Mouse (Mus musculus): ENCODE data around the gene Ptms. TPM values are rescaled to one million over a fixed set of nuclear protein-coding genes. Genes with fewer than 3 reads are reported as not detected.

Ptms gene
- polyA plus RNA-seq, 1 experiment from 2014 or later: 303 TPM

DNA sequence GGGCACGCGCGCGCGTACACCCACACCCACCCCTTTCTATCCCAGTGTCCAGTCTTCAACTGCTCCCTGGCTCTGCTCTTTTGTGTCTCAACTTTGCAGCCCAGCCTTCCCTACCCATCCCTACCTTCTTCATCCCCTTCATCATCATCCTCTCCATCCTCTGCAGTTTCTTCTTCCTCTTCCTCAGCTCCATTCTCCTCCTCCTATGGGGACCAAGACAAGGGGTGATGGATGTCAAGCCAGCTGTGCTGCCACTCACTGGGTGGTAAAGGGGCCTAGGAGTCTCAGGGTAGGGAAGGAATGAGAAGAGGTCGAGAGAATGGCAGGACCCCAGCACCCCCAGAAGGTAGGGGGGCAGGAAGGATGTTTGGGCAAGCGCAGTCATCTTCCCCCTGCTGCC lies 5.4 kb downstream of the Ptms start:
- H3K27ac ChIP-seq: no peak overlapping the region
- no peak for ATAC-seq (ENCODE audit: low FRiP score, low read depth)
- H3K9ac ChIP-seq: peak overlapping the region; percentile 100; the same call in 1 of the 2 replicates
- H3K9me3 ChIP-seq: no peaks in the 10 kb centered on the region
- H3K4me1 ChIP-seq: peaks cover 68% of the 10 kb centered on the region
- peaks cover 29% of the 10 kb centered on the region for H3K36me3 ChIP-seq
- 89% methylated on average over 7 of the region's 7 CpGs for WGBS
- peak overlapping the region; percentile 90; the same call in 1 of the 2 replicates for H3K4me3 ChIP-seq
- peaks cover 16% of the 10 kb centered on the region for H3K27me3 ChIP-seq
- H3K4me2 ChIP-seq (replicated peaks): peak overlapping the region; percentile 100

GRCm38 (mm10) chr6:124913721-124914285 lies 6.1 kb downstream of the Ptms start:
- Histone ChIP-seq H3K27ac (no peak overlapping the region; the same call in 1 of the 2 replicates), H3K9me3 (no peaks in the 10 kb centered on the region), H3K4me3 (no peak overlapping the region), H3K36me3 (peaks cover 29% of the 10 kb centered on the region), H3K9ac (no peak overlapping the region), H3K4me1 (peaks cover 63% of the 10 kb centered on the region), H3K27me3 (peaks cover 18% of the 10 kb centered on the region), H3K4me2 (replicated peaks) (no peak overlapping the region)
- no peak for ATAC-seq (ENCODE audit: low FRiP score, low read depth)
- 71% methylated on average over 14 of the region's 14 CpGs for WGBS

DNA sequence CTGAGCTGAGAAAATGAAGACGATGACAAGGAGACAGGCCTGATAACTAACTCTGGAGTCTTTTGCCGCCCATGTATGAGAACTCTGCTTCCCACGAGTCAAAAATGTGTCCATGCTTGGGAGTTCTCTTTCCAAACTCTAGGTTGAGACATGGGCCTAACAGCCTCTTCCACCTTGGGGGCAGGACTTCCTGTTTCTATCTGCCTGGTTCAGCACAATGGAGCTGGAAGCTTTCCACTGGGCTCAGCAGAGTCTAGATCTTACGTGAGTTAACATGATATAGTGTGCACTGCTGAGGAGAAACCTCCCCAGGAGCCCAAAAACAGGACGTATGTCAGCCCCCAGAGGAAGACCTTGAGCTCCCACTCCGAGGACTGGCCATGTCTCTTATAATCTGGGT lies 6.7 kb downstream of the Ptms start:
- Histone ChIP-seq H3K27me3 (peaks cover 20% of the 10 kb centered on the region), H3K36me3 (peaks cover 29% of the 10 kb centered on the region), H3K9me3 (no peaks in the 10 kb centered on the region), H3K4me2 (replicated peaks) (no peak overlapping the region), H3K9ac (no peak overlapping the region), H3K27ac (no peak overlapping the region; the same call in 1 of the 2 replicates), H3K4me1 (peaks cover 57% of the 10 kb centered on the region), H3K4me3 (no peak overlapping the region)
- 74% methylated on average over 6 of the region's 6 CpGs for WGBS
- ATAC-seq (ENCODE audit: low FRiP score, low read depth): no peak

- peak within 1 kb of the TSS; percentile 43 for H3K4me2 ChIP-seq (replicated peaks)
- peaks cover 29% of the 10 kb centered on the region for H3K36me3 ChIP-seq
- peaks cover 22% of the 10 kb centered on the region for H3K27me3 ChIP-seq
- no peak within 1 kb of the TSS for H3K4me3 ChIP-seq
- 15% methylated on average over 12 of the region's 13 CpGs for WGBS
- H3K27ac ChIP-seq: no peak within 1 kb of the TSS
- peaks cover 55% of the 10 kb centered on the region for H3K4me1 ChIP-seq
- peak within 1 kb of the TSS; percentile 43; the same call in 1 of the 2 replicates for H3K9ac ChIP-seq
- no peaks in the 10 kb centered on the region for H3K9me3 ChIP-seq
- no peak for ATAC-seq (ENCODE audit: low FRiP score, low read depth)
Observed at GRCm38 (mm10) chr6:124911533-124912218, 8.2 kb downstream of the Ptms start, which contains the start of gene Lag3. TSS of gene Lag3 (minus strand) at chr6:124911705.

DNA sequence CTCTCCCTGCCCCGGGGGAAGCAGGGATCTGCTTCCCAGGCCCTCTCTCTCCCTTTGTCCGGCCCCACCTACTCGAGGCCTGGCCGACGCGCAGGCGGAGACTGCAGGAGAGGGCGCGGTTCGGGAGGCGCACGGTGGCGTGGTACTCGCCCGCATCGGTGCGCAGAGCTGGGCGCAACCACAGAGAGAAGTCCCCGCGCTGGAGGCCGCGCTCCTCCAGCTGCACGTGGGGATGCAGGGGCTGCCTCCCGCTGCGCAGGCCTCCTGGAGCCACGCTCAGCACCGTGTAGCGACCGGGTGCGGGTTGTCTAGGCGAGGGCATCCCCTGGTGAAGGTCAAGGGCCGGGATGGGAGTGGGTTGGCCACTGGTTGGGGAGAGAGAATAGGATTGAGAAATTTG lies 9.9 kb downstream of the Ptms start:
- Histone ChIP-seq H3K4me3 (peak overlapping the region; percentile 25), H3K4me1 (peaks cover 46% of the 10 kb centered on the region), H3K9me3 (no peaks in the 10 kb centered on the region), H3K9ac (peak overlapping the region; percentile 60), H3K36me3 (peaks cover 27% of the 10 kb centered on the region), H3K4me2 (replicated peaks) (peak overlapping the region; percentile 57), H3K27ac (no peak overlapping the region), H3K27me3 (peaks cover 22% of the 10 kb centered on the region)
- no peak for ATAC-seq (ENCODE audit: low FRiP score, low read depth)
- WGBS: 3% methylated on average over 32 of the region's 32 CpGs

GRCm38 (mm10) chr6:124907767-124908166 lies 12.1 kb downstream of the Ptms start:
- ATAC-seq (ENCODE audit: low FRiP score, low read depth): no peak
- H3K27me3 ChIP-seq: peaks cover 22% of the 10 kb centered on the region
- no peak overlapping the region for H3K4me2 ChIP-seq (replicated peaks)
- WGBS: 86% methylated on average over 1 of the region's 1 CpGs
- H3K27ac ChIP-seq: no peak overlapping the region
- H3K9ac ChIP-seq: no peak overlapping the region
- H3K9me3 ChIP-seq: no peaks in the 10 kb centered on the region
- peaks cover 43% of the 10 kb centered on the region for H3K4me1 ChIP-seq
- peaks cover 5% of the 10 kb centered on the region for H3K36me3 ChIP-seq
- H3K4me3 ChIP-seq: no peak overlapping the region

DNA sequence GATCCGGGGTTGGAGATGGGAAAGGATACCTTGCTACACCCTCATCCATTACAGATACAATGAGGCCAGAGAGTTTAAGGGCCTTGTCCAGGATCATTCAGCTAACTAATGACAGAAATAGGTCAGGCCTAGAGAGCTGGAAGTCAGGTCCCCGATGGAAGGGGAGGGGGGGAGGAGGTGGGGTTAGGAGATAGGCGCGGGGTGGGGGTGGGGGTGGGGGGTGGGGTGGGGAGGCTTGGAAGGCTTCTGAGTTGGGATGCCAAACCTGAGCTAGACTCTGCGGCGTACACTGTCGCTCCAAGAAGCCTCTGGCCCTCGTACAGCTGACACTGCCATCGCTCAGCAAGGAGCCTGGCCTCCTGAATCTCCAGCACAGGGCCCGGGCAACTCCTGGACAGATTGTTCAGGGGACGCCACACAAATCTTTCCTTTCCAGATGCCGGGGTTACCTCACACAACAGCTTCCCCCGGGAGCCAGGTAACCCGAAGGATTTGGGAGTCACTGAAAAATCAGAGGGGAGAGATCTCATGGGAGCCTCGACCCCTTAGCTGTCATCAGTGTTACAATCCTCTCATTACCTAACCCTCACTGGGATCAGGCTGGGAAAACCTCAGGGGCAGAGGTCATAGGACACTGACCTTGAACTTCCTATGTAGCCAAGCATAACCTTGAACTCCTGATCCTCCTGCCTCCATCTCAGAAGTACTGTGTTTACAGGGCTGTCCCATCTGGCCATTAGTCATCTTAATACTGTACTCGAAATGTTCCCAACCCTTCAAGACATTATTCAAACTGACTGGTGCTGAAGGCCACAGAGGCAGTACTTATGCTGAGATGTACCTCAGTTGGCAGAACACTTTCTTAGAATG lies 14.7 kb downstream of the Ptms start:
- 34% methylated on average over 16 of the region's 16 CpGs for WGBS

GRCm38 (mm10) chr6:124904161-124904981 lies 15.5 kb downstream of the Ptms start:
- 9% methylated on average over 24 of the region's 24 CpGs for WGBS

More for the DNA sequence above, 14.7 kb downstream of the Ptms start:
- peak overlapping the region; percentile 50 for H3K4me3 ChIP-seq
- peak overlapping the region; percentile 97 for H3K27ac ChIP-seq
- no peaks in the 10 kb centered on the region for H3K9me3 ChIP-seq
- H3K4me1 ChIP-seq: peaks cover 23% of the 10 kb centered on the region
- no peak for ATAC-seq (ENCODE audit: low FRiP score, low read depth)
- no peaks in the 10 kb centered on the region for H3K36me3 ChIP-seq
- H3K9ac ChIP-seq: peak overlapping the region; percentile 70
- peaks cover 13% of the 10 kb centered on the region for H3K27me3 ChIP-seq
- peak overlapping the region; percentile 72 for H3K4me2 ChIP-seq (replicated peaks)

DNA sequence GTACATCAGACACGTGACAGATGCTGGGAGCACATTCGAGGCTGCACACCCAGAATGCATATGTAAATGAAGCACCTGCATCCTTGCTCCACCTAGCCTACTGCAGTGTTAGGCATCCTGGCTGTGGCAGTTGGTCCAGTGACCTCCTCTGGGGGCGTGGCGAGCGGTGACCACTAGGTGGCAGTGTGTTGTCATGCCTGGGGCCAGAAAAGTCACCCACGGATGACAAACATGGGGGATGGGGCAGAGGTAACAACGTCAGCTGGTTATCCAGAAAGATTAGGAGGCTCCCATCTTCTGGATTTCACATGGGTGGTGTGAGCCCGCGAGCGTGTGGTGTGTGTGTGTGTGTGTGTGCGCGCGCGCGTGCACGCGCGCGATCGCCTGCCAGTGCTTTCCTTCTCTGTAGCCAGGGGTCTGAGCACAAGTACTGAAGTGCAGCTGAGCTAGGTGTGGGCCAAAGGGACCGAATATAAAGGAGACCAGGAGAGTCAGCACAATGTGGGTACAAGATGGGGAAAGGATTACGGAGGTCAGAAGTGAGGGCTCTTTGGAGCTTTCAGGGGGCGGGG lies 16.2 kb downstream of the Ptms start:
- peaks cover 16% of the 10 kb centered on the region for H3K4me1 ChIP-seq
- peaks cover 5% of the 10 kb centered on the region; the same call in 1 of the 2 replicates for H3K27me3 ChIP-seq
- peak overlapping the region; percentile 97 for H3K27ac ChIP-seq
- H3K9ac ChIP-seq: peak overlapping the region; percentile 70
- H3K9me3 ChIP-seq: no peaks in the 10 kb centered on the region
- WGBS: under 1% methylated on average over 23 of the region's 23 CpGs
- H3K4me2 ChIP-seq (replicated peaks): peak overlapping the region; percentile 72
- ATAC-seq (ENCODE audit: low FRiP score, low read depth): peak; percentile 81
- peak overlapping the region; percentile 50 for H3K4me3 ChIP-seq
- H3K36me3 ChIP-seq: no peaks in the 10 kb centered on the region

More at GRCm38 (mm10) chr6:124904161-124904981, 15.5 kb downstream of the Ptms start:
- peak overlapping the region; percentile 70 for H3K9ac ChIP-seq
- peak overlapping the region; percentile 50 for H3K4me3 ChIP-seq
- H3K27ac ChIP-seq: peak overlapping the region; percentile 97
- H3K4me2 ChIP-seq (replicated peaks): peak overlapping the region; percentile 72
- no peaks in the 10 kb centered on the region for H3K36me3 ChIP-seq
- H3K4me1 ChIP-seq: peaks cover 16% of the 10 kb centered on the region
- ATAC-seq (ENCODE audit: low FRiP score, low read depth): peak; percentile 78
- no peaks in the 10 kb centered on the region for H3K9me3 ChIP-seq
- peaks cover 5% of the 10 kb centered on the region for H3K27me3 ChIP-seq

GRCm38 (mm10) chr6:124901851-124902250 lies 18.1 kb downstream of the Ptms start:
- Histone ChIP-seq H3K27ac (no peak overlapping the region), H3K27me3 (no peaks in the 10 kb centered on the region), H3K4me2 (replicated peaks) (no peak overlapping the region), H3K36me3 (no peaks in the 10 kb centered on the region), H3K9ac (no peak overlapping the region), H3K4me3 (no peak overlapping the region), H3K4me1 (peaks cover 16% of the 10 kb centered on the region), H3K9me3 (no peaks in the 10 kb centered on the region)
- ATAC-seq (ENCODE audit: low FRiP score, low read depth): no peak

Measured in limb, embryonic 13.5 days (tissue).